Mouse (Mus musculus) stomach, embryonic 16.5 days (tissue): ENCODE measurements around the gene Pdzk1. TPM values are rescaled to one million over a fixed set of nuclear protein-coding genes. Genes with fewer than 3 reads are reported as not detected.

ENCODE experiments used
- ATAC-seq: fragments of 200-750 bp; cut with Nextera tagmentation; 2 replicates; pipeline ENCODE4 v1.8.0; 2017; ENCODE audit warnings: moderate number of reproducible peaks, moderate TSS enrichment; ENCODE audit not compliant: insufficient read depth, low FRiP score
- H3K27ac ChIP-seq: fragments of 300-500 bp; sonication (generic); 2 replicates; pipeline ENCODE4 v1.5.1; 2014; ENCODE audit warnings: low read length
- H3K27me3 ChIP-seq: fragments of 300-500 bp; sonication (generic); 2 replicates; pipeline ENCODE4 v1.6.1; 2014; ENCODE audit warnings: low read length, control low read depth, mixed read lengths; ENCODE audit not compliant: control insufficient read depth, insufficient read depth
- H3K36me3 ChIP-seq: fragments of 300-500 bp; sonication (generic); 2 replicates; pipeline ENCODE4 v1.6.1; 2014; ENCODE audit warnings: low read length; ENCODE audit not compliant: control insufficient read depth, insufficient read depth
- H3K4me1 ChIP-seq: fragments of 300-500 bp; sonication (generic); 2 replicates; pipeline ENCODE4 v1.6.1; 2014; ENCODE audit warnings: low read length, control low read depth, mixed read lengths; ENCODE audit not compliant: control insufficient read depth, insufficient read depth
- H3K4me2 ChIP-seq: fragments of 300-500 bp; sonication (generic); 2 replicates; pipeline ENCODE4 v1.6.1; 2014; ENCODE audit warnings: low read depth, low read length, mixed read lengths
- H3K4me3 ChIP-seq: fragments of 300-500 bp; sonication (generic); replicated peaks from 2 replicates; pipeline ENCODE4 v1.5.1; 2014; ENCODE audit warnings: mild to moderate bottlenecking, low read length
- H3K9ac ChIP-seq: fragments of 300-500 bp; sonication (generic); 2 replicates; pipeline ENCODE4 v1.6.1; 2014; ENCODE audit warnings: low read length
- H3K9me3 ChIP-seq: fragments of 300-500 bp; sonication (generic); replicated peaks from 2 replicates; pipeline ENCODE4 v1.6.1; 2016; ENCODE audit warnings: low read length, control low read depth; ENCODE audit not compliant: control insufficient read depth
- WGBS: fragments of 180-500 bp; shearing (Covaris S2); extraction: QIAGEN DNeasy Blood & Tissue Kit; methylation state at CpG from one replicate; pipeline ENCODE4 v1.1.7; 2014; 5-methylcytosine and 5-hydroxymethylcytosine counted together
- polyA plus RNA-seq: library from polyadenylated mRNA; unstranded; fragments of >200 nt; fragmentation: Nextera tagmentation; extraction: Ambion mirVana; gene quantifications from 2 replicates; pipeline ENCODE4 v1.2.1, GENCODE M21; 2015

The Pdzk1 gene
- polyA plus RNA-seq, 1 experiment from 2014 or later: 5.2 TPM

- Histone ChIP-seq H3K4me1 (peaks cover 7% of the 10 kb centered on the region), H3K27me3 (no peaks in the 10 kb centered on the region), H3K4me2 (peak overlapping the region; percentile 44), H3K9ac (no peak overlapping the region), H3K36me3 (no peaks in the 10 kb centered on the region), H3K9me3 (no peaks in the 10 kb centered on the region), H3K27ac (no peak overlapping the region), H3K4me3 (peak overlapping the region; percentile 26; the same call in 1 of the 2 replicates)
- ATAC-seq: peak; percentile 49; the same call in 1 of the 2 replicates
- WGBS: 27% methylated on average over 20 of the region's 20 CpGs
Measured at GRCm38 (mm10) chr3:96812395-96813091, 16.5 kb upstream of the Pdzk1 start.

- peak; percentile 19; the same call in 1 of the 2 replicates for ATAC-seq
- 9% methylated on average over 9 of the region's 9 CpGs for WGBS
- Histone ChIP-seq H3K9ac (no peak overlapping the region; the same call in 1 of the 2 replicates), H3K4me1 (peaks cover 7% of the 10 kb centered on the region), H3K4me2 (peak overlapping the region; percentile 44), H3K27me3 (no peaks in the 10 kb centered on the region), H3K9me3 (no peaks in the 10 kb centered on the region), H3K36me3 (no peaks in the 10 kb centered on the region), H3K27ac (no peak overlapping the region), H3K4me3 (0 out of 2 replicates have a peak overlapping the region, but pooled peaks have one; percentile 26)
Measured at GRCm38 (mm10) chr3:96813106-96813505, 16.0 kb upstream of the Pdzk1 start.

DNA sequence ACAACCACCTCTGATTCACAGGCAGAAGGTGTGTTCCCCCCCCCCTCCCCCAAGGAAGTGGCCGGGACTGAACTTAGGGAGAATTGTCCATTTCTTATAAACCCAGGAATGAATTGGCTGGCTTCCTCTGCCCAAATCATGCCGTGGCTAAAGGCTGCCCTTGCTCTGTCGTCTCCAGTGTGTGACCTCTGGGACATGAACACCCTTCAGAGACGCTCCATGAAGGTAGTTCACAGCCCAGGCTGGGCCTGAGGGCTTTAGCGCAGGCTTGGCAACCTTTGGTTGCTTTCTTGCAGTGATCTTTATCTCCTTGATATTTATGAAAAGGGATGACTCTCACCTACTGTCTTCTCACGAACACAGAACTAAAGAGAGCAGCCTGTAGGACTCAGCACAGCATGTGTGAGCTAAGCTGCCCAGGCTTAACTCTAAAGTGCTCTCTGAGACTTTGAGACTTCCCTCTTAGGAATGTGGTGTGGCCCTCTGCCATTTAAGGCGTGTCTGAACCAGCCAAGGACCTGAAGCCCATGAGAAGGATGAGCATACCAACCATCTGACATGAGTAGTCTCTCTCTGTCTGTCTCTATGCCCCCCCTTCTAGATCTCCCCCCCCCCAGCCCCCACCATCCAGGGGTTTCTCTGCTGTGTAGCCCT, 15.4 kb upstream of the Pdzk1 start:
- Histone ChIP-seq H3K9ac (no peak overlapping the region; the same call in 1 of the 2 replicates), H3K4me3 (no peak overlapping the region), H3K36me3 (no peaks in the 10 kb centered on the region), H3K27me3 (no peaks in the 10 kb centered on the region), H3K27ac (no peak overlapping the region), H3K9me3 (no peaks in the 10 kb centered on the region), H3K4me1 (peaks cover 7% of the 10 kb centered on the region), H3K4me2 (no peak overlapping the region)
- WGBS: 47% methylated on average over 7 of the region's 7 CpGs
- ATAC-seq: no peak

DNA sequence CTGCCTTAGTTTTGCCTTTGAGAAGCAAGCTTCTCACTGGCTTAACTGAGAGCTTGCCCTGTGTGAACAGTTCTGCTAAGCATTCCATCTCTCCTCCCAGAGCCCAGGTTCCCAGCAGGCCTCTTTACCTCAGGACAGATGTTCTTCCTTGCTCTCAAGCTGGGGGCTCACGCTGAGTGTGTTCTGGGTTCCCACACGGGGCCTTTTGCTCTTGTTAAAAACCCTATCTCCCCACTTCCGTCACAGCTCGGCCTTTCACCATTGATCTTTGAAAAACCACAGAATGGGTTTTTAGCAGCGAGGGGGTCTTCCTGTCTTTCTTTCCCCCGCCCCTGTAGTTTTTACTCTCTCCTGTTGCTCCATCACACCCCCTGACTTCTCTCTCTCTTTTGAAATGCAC, 14.7 kb upstream of the Pdzk1 start:
- Histone ChIP-seq H3K27ac (no peak overlapping the region), H3K9me3 (no peaks in the 10 kb centered on the region), H3K4me1 (peaks cover 7% of the 10 kb centered on the region), H3K4me3 (no peak overlapping the region), H3K27me3 (no peaks in the 10 kb centered on the region), H3K4me2 (no peak overlapping the region), H3K9ac (no peak overlapping the region), H3K36me3 (no peaks in the 10 kb centered on the region)
- ATAC-seq: no peak
- 58% methylated on average over 6 of the region's 6 CpGs for WGBS

DNA sequence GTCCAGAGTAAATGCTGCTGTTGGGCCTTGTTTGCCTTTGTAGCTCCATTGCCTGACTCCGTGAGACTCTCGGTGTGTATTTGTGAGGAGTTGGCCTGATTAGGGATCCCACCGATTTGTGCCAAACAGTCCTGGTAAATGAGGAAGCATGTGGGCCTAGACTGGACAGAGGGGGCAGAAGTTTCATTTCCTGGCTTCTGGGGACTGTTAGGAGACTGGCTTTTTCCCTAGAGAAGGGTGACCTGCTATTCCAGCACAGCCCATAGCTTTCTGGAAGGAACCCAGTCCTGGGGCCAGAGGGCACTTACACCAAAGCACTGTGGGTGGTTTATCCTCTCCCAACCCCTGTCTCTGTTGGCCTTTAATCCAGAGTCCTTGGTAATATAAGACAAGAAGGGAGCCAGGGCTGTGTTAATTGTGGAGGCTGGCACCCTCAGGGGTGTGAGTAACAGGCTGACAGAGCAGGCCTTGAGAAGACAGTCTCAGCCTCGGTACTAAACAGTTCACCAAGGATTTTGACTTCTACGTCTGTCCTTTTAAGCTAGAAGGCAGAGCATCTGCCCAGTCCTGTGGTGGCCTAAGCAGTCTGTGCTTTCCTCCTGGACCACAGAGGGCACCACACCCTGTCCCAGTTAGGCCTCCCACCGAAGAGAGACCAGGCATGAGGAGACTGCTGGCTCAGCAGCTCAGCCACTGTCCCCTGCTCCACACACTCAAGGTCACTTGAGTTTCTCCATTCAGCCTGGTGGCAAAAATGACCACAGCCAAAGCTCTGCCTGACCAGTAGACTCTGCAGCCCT, 8.8 kb upstream of the Pdzk1 start:
- H3K4me3 ChIP-seq: no peak overlapping the region
- H3K4me1 ChIP-seq: no peaks in the 10 kb centered on the region
- H3K36me3 ChIP-seq: no peaks in the 10 kb centered on the region
- no peak for ATAC-seq
- H3K27ac ChIP-seq: no peak overlapping the region
- no peak overlapping the region for H3K4me2 ChIP-seq
- no peak overlapping the region for H3K9ac ChIP-seq
- no peaks in the 10 kb centered on the region for H3K27me3 ChIP-seq
- WGBS: 69% methylated on average over 6 of the region's 6 CpGs
- H3K9me3 ChIP-seq: no peaks in the 10 kb centered on the region

- no peaks in the 10 kb centered on the region for H3K27me3 ChIP-seq
- no peaks in the 10 kb centered on the region for H3K9me3 ChIP-seq
- no peaks in the 10 kb centered on the region for H3K4me1 ChIP-seq
- H3K9ac ChIP-seq: no peak overlapping the region
- H3K36me3 ChIP-seq: no peaks in the 10 kb centered on the region
- H3K4me3 ChIP-seq: no peak overlapping the region
- 85% methylated on average over 4 of the region's 4 CpGs for WGBS
- no peak for ATAC-seq
- H3K4me2 ChIP-seq: no peak overlapping the region
- H3K27ac ChIP-seq: no peak overlapping the region
Measured at GRCm38 (mm10) chr3:96821581-96821980, 7.5 kb upstream of the Pdzk1 start.

DNA sequence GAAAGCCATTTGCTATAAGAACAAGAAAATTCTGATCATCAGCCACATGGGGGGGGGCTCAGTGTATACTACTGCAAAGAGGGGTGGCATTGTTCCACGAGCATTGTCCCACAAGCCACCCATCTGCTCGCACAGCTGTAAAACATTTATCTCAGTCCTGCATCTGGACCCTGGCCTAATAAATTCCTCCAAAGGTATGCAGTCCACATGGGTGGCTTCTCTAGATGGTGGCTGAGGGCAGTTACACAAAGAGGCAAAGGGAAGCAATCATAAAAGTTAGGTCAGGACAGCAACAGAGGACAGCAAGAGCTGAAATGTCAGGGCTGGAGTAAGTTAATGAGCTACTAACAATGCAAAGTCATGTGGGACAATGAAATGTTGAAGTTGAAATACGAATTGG, 5.4 kb upstream of the Pdzk1 start:
- no peaks in the 10 kb centered on the region for H3K4me1 ChIP-seq

DNA sequence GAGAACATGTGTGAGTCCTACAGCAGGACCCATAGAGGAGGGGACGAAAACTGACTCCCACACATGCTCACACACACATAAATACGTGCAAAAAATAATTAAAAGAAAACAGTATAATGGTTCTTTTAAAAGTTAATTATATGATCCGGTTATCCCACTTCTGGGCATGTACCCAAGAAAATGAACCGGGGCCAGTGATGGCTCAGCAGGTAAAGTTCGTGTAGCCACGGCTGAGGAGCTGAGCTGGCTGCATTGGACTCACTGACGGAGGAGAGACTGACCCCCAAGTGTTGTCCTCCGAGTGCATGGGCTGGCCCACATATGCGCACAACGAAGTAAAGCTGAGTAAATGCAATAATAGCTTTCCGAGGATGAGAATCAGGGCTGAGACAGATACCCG, 4.5 kb upstream of the Pdzk1 start:
- H3K9me3 ChIP-seq: no peaks in the 10 kb centered on the region
- H3K27ac ChIP-seq: no peak overlapping the region
- H3K9ac ChIP-seq: no peak overlapping the region
- no peak for ATAC-seq
- H3K4me2 ChIP-seq: no peak overlapping the region
- no peaks in the 10 kb centered on the region for H3K4me1 ChIP-seq
- H3K4me3 ChIP-seq: no peak overlapping the region
- WGBS: 87% methylated on average over 12 of the region's 12 CpGs
- no peaks in the 10 kb centered on the region for H3K27me3 ChIP-seq
- H3K36me3 ChIP-seq: no peaks in the 10 kb centered on the region

More for the DNA sequence above, 5.4 kb upstream of the Pdzk1 start:
- WGBS: 46% methylated on average over 3 of the region's 3 CpGs
- no peaks in the 10 kb centered on the region for H3K9me3 ChIP-seq
- no peaks in the 10 kb centered on the region for H3K27me3 ChIP-seq
- ATAC-seq: no peak
- H3K4me3 ChIP-seq: no peak overlapping the region
- no peak overlapping the region for H3K9ac ChIP-seq
- no peak overlapping the region for H3K4me2 ChIP-seq
- no peaks in the 10 kb centered on the region for H3K36me3 ChIP-seq
- H3K27ac ChIP-seq: no peak overlapping the region

- H3K4me1 ChIP-seq: no peaks in the 10 kb centered on the region
- H3K9me3 ChIP-seq: no peaks in the 10 kb centered on the region
- no peak for ATAC-seq
- H3K36me3 ChIP-seq: no peaks in the 10 kb centered on the region
- no peaks in the 10 kb centered on the region for H3K27me3 ChIP-seq
- H3K4me2 ChIP-seq: no peak overlapping the region
- H3K9ac ChIP-seq: no peak overlapping the region
- H3K27ac ChIP-seq: no peak overlapping the region
- no peak overlapping the region for H3K4me3 ChIP-seq
- WGBS: 48% methylated on average over 11 of the region's 11 CpGs
Measured at GRCm38 (mm10) chr3:96825261-96825660, 3.8 kb upstream of the Pdzk1 start.
